Mouse (Mus musculus) limb, embryonic 12.5 days (tissue): Measurements from ENCODE around the gene Swsap1. TPM values are rescaled to one million over a fixed set of nuclear protein-coding genes. Genes with fewer than 3 reads are reported as not detected.

Experiments
- ATAC-seq: fragments of 200-750 bp; cut with Nextera tagmentation; 2 replicates; pipeline ENCODE4 v1.8.0; 2017; ENCODE audit warnings: low read depth, moderate TSS enrichment; ENCODE audit not compliant: insufficient number of reproducible peaks, insufficient read depth, low FRiP score, low TSS enrichment
- H3K27ac ChIP-seq: fragments of 300-500 bp; sonication (generic); 2 replicates; pipeline ENCODE4 v1.5.1; 2016; ENCODE audit warnings: mild to moderate bottlenecking, moderate library complexity
- H3K27me3 ChIP-seq: fragments of 300-500 bp; sonication (generic); 2 replicates; pipeline ENCODE4 v1.6.1; 2016; ENCODE audit warnings: mild to moderate bottlenecking, moderate library complexity
- H3K36me3 ChIP-seq: fragments of 300-500 bp; sonication (generic); 2 replicates; pipeline ENCODE4 v1.6.1; 2016; ENCODE audit warnings: mild to moderate bottlenecking, moderate library complexity
- H3K4me1 ChIP-seq: fragments of 300-500 bp; sonication (generic); replicated peaks from 2 replicates; pipeline ENCODE4 v1.6.1; 2016
- H3K4me2 ChIP-seq: fragments of 300-500 bp; sonication (generic); 2 replicates; pipeline ENCODE4 v1.6.1; 2016; ENCODE audit warnings: mild to moderate bottlenecking, moderate library complexity
- H3K4me3 ChIP-seq: fragments of 300-500 bp; sonication (generic); replicated peaks from 2 replicates; pipeline ENCODE4 v1.5.1; 2016; ENCODE audit warnings: mild to moderate bottlenecking
- H3K9ac ChIP-seq: fragments of 300-500 bp; sonication (generic); replicated peaks from 2 replicates; pipeline ENCODE4 v1.6.1; 2016; ENCODE audit warnings: mild to moderate bottlenecking, moderate library complexity
- H3K9me3 ChIP-seq: fragments of 300-500 bp; sonication (generic); 2 replicates; pipeline ENCODE4 v1.6.1; 2016; ENCODE audit warnings: mild to moderate bottlenecking, moderate library complexity
- WGBS: fragments of 180-500 bp; shearing (Covaris S2); methylation state at CpG from one replicate; pipeline ENCODE4 v1.1.7; 2016; 5-methylcytosine and 5-hydroxymethylcytosine counted together
- polyA plus RNA-seq: library from polyadenylated mRNA; unstranded; fragments of >200 nt; fragmentation: Nextera tagmentation; extraction: Ambion mirVana; gene quantifications from 2 replicates; pipeline ENCODE4 v1.2.1, GENCODE M21; 2016

Gene Swsap1
- polyA plus RNA-seq, 1 experiment from 2014 or later: 7.4 TPM

DNA sequence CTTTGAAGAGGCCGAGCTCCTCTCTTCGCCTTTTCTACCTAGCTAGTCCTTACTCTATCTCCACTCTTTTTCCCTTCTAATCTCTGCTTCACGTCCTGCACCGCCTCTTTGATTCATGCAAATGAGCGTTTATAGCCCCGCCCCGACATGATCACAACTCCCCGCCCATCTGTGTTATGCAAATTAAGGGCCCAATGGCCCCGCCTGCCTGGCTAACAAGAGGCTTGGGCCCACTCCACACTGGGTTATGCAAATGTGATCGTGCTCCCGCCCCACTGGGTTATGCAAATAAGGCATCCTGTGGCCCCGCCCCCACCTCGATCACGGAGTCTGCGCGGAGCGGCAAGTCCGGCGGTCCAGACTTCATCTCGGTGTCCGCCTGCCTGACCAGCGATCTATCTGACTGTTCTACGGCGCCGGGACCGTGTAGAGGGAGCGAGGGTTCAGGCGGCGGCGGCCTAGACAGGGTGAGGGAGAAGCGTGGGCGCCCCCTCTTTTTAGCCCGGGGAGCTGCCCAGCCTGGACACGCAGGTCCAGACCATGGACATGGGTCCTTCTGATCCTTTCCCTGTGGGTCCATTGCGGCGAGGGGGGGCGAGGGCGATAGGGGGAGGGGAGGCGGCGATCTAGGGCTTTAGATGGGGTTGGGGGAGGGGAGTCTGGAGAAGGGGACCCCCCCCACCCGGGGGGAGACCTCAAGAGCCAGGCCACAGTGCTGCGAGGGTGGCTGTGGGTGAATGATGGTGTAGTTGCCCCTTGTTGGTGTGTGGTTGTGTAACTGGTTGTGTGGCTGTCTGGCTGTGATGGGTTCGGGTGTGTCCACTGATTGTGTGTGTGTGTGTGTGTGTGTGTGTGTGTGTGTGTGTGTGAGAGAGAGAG, 18.6 kb upstream of the Swsap1 start, which contains the start of gene Plppr2:
Gene Plppr2, plus strand, starts transcription at position 342 of the 879 bp plus-strand sequence.
- peak within 1 kb of the TSS; percentile 68 for H3K4me2 ChIP-seq
- WGBS: 3% methylated on average over 43 of the region's 43 CpGs

DNA sequence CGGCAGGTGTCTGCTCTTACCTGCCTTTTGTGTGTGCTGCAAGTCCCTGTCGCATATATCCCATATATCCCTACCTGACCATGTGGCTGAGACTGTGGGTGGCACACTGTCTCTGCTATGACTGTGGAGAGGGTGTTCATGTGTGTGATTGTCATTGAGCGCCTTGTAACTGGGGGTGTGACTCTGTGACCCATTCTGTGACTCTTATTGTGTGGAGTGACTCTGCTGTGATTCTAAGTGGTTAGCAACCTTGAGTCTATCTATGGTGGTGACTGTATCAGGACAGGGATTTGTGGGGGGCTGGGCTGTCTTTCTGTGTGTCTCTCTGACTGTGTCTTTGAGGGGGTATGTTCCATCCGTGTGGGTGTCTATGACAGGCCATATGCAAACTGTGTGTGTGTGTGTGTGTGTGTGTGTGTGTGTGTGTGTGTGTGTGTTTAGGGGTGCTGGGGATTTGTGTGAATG, 17.8 kb upstream of the Swsap1 start:
- WGBS: 80% methylated on average over 4 of the region's 4 CpGs
- Histone ChIP-seq H3K27ac (no peak overlapping the region), H3K4me3 (peak overlapping the region; percentile 52), H3K36me3 (peaks cover 3% of the 10 kb centered on the region; the same call in 1 of the 2 replicates), H3K9ac (peak overlapping the region; percentile 63; the same call in 1 of the 2 replicates), H3K4me2 (peak overlapping the region; percentile 68), H3K9me3 (no peaks in the 10 kb centered on the region), H3K27me3 (peaks cover 3% of the 10 kb centered on the region; the same call in 1 of the 2 replicates), H3K4me1 (no peaks in the 10 kb centered on the region; the same call in 1 of the 2 replicates)
- ATAC-seq: no peak

More for the DNA sequence above, 18.6 kb upstream of the Swsap1 start, which contains the start of gene Plppr2:
- peak within 1 kb of the TSS; percentile 63 for H3K9ac ChIP-seq
- no peaks in the 10 kb centered on the region for H3K9me3 ChIP-seq
- peaks cover 5% of the 10 kb centered on the region; the same call in 1 of the 2 replicates for H3K27me3 ChIP-seq
- no peaks in the 10 kb centered on the region; the same call in 1 of the 2 replicates for H3K4me1 ChIP-seq
- H3K4me3 ChIP-seq: peak within 1 kb of the TSS; percentile 52
- H3K36me3 ChIP-seq: peaks cover 3% of the 10 kb centered on the region; the same call in 1 of the 2 replicates
- no peak within 1 kb of the TSS for H3K27ac ChIP-seq
- ATAC-seq: peak; percentile 95

DNA sequence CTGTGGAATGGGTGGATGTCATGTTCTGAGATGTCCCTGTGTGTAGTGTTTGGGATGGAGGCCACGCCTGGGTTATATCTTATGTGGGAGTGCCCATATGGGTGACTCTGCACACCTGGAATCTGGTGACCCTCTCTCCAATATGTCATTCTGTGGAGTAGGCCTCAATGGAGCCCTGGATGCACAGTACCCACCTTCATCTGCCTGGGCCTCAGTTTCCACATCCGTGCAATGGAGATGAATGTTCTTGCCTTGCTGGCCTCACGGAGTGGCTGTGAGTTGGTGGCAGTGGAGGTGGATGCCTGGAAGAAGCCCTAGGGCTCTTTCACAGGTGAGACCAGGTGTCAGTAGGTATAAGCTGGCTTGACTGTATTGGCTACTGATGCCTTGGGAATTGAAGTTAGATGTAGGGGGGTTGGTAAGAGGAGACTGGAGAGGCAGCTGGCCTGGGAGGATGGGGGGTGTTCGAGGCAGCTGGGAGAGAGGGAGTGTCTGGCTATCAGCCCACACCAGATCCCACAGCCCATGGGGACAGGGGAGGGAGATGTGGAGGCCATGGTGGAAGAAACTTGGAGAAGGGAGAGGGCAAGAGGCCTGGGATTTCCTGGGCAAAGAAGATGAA, 17.2 kb upstream of the Swsap1 start:
- Histone ChIP-seq H3K9ac (no peak overlapping the region), H3K27me3 (peaks cover 4% of the 10 kb centered on the region), H3K4me2 (no peak overlapping the region), H3K4me3 (no peak overlapping the region), H3K27ac (no peak overlapping the region), H3K9me3 (no peaks in the 10 kb centered on the region), H3K36me3 (peaks cover 3% of the 10 kb centered on the region; the same call in 1 of the 2 replicates), H3K4me1 (no peaks in the 10 kb centered on the region; the same call in 1 of the 2 replicates)
- no peak for ATAC-seq
- 86% methylated on average over 4 of the region's 4 CpGs for WGBS

DNA sequence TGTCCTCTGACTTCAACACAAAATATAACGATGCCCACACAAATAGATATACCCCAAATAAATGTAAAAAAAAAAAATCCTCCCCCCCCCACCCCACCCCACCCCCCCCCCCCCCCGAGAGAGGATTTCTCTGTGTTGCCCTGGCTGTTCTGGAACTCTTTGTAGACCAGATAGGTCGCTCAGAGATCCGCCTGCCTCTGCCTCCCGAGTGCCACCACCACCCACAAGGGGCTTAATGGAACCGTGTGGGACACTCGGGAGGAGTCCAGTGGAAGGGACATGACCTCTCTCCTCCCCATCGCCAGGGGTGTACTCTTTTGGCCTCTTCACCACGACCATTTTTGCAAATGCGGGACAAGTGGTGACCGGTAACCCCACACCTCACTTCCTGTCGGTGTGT, 12.5 kb upstream of the Swsap1 start:
- no peak for ATAC-seq
- Histone ChIP-seq H3K36me3 (peaks cover 3% of the 10 kb centered on the region; the same call in 1 of the 2 replicates), H3K27ac (no peak overlapping the region), H3K4me1 (peaks cover 8% of the 10 kb centered on the region), H3K4me3 (no peak overlapping the region), H3K9ac (no peak overlapping the region), H3K27me3 (peaks cover 48% of the 10 kb centered on the region), H3K4me2 (no peak overlapping the region), H3K9me3 (no peaks in the 10 kb centered on the region)
- WGBS: 75% methylated on average over 12 of the region's 12 CpGs

DNA sequence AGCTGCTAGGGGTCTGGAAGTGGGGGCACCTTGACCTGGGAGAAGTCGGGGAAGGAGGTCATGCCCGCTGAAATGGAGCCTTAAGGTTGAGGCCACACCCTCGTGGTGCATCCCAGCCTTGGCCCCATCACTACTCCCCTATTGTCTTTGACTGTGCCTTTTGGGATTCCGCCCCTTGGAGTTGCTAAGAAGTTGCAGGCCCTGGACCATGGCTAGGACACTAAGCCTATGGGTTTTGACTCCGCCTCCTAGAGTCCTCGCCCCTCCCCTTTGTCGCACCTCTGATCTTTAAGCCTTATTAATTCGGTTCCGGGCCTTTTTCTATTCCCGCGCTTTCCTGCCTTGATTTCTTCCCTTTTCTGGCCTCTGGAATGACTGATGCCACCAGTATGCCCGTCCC, 11.9 kb upstream of the Swsap1 start:
- Histone ChIP-seq H3K36me3 (peaks cover 3% of the 10 kb centered on the region; the same call in 1 of the 2 replicates), H3K9me3 (no peaks in the 10 kb centered on the region), H3K9ac (no peak overlapping the region), H3K4me2 (no peak overlapping the region), H3K27ac (no peak overlapping the region), H3K4me1 (peaks cover 8% of the 10 kb centered on the region), H3K4me3 (no peak overlapping the region), H3K27me3 (peaks cover 54% of the 10 kb centered on the region)
- 40% methylated on average over 12 of the region's 12 CpGs for WGBS
- no peak for ATAC-seq

DNA sequence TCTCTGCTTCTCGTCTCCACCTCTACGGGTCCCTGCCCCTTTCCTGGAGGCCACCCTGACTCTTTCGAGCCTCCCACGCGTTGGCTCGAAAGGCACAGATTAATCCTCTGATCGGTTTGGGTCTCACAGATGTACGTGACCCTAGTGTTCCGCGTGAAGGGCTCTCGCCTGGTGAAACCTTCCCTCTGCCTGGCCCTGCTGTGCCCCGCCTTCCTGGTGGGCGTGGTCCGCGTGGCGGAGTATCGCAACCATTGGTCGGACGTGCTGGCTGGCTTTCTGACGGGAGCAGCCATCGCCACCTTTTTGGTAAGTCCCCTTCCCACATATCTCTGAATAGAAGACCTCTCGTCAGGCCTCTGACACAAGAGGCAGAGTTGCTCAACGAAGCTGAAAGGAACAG, 11.3 kb upstream of the Swsap1 start:
- no peak overlapping the region for H3K27ac ChIP-seq
- H3K9me3 ChIP-seq: no peaks in the 10 kb centered on the region
- H3K4me2 ChIP-seq: peak overlapping the region; percentile 35; the same call in 1 of the 2 replicates
- peaks cover 3% of the 10 kb centered on the region; the same call in 1 of the 2 replicates for H3K36me3 ChIP-seq
- no peak for ATAC-seq
- 14% methylated on average over 23 of the region's 23 CpGs for WGBS
- H3K9ac ChIP-seq: no peak overlapping the region
- peaks cover 61% of the 10 kb centered on the region for H3K27me3 ChIP-seq
- peaks cover 8% of the 10 kb centered on the region for H3K4me1 ChIP-seq
- H3K4me3 ChIP-seq: no peak overlapping the region

DNA sequence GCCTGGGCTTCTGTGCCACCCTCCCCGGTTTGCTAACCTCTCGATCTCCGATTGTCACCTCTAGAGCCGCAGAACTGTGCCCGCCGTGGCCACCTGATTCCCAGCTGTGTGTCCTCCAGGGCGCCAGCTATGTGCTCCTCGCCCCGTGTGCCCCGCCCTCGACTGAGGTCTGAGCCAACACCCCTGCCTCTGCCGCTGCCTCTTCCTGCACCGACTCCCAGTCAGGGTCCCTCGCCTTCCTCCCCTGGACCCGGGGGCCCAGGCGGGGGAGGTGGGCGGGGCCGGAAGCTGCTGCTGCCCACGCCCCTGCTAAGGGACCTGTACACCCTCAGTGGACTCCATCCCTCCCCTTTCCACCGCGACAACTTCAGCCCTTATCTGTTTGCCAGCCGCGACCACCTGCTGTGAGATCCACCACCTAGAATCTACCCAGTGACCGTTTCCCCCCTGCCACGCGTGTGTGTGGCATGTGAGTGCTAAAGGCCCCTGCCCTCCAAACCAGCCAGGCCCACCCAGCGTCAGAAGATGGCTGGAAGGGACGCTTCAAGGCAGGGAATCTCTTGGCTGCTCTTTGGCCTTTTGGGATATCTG, 7.9 kb upstream of the Swsap1 start:
- H3K4me3 ChIP-seq: no peak overlapping the region; the same call in 1 of the 2 replicates
- peaks cover 8% of the 10 kb centered on the region for H3K4me1 ChIP-seq
- no peak overlapping the region for H3K27ac ChIP-seq
- WGBS: 4% methylated on average over 28 of the region's 28 CpGs
- no peak overlapping the region for H3K9ac ChIP-seq
- peak overlapping the region; percentile 39 for H3K4me2 ChIP-seq
- H3K27me3 ChIP-seq: peaks cover 65% of the 10 kb centered on the region
- H3K9me3 ChIP-seq: no peaks in the 10 kb centered on the region
- ATAC-seq: no peak
- H3K36me3 ChIP-seq: no peaks in the 10 kb centered on the region

DNA sequence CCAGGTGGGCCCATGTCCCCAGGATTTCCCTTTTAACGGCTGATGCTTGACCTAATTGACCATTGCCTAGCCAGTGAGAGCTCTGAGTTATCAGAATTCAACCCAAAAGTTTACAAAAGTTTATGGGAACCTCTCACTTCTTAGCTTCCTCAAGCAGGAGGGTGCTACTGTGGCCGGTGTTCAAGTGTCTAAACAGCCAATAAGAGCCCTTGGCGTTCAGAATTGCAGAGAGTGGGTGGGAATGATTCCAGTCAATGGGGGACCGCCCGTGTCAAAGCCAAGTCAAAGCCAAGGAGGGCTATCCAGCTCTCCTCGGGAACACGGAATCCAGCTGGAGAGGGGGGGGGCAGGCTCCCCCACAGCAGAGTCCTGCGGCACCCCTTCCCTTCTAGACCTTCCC, 7.4 kb upstream of the Swsap1 start:
- no peak for ATAC-seq
- Histone ChIP-seq H3K9me3 (no peaks in the 10 kb centered on the region), H3K4me2 (no peak overlapping the region), H3K4me3 (no peak overlapping the region), H3K4me1 (peaks cover 8% of the 10 kb centered on the region), H3K27me3 (peaks cover 63% of the 10 kb centered on the region), H3K36me3 (no peaks in the 10 kb centered on the region), H3K27ac (no peak overlapping the region), H3K9ac (no peak overlapping the region)
- 49% methylated on average over 8 of the region's 8 CpGs for WGBS

DNA sequence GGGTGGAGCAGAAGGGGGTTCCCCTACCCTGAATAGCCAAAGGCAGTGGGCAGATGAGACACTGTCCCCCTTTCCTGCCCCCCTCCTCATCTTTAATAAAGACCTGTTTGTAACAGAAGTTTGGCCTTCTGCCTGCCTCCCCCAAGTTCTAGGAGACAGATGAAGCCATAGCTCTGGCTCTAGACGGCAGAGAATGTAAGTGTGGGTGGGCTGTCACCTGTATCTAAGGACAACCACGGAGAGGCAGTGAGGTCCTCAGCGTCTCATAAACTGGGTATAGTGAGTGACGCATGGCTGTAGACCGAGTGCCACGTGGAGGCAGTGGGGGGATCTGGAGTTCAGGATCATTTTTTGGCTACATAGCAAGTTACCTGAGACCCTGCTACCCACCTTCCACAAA, 6.8 kb upstream of the Swsap1 start:
- peaks cover 8% of the 10 kb centered on the region for H3K4me1 ChIP-seq
- 68% methylated on average over 6 of the region's 6 CpGs for WGBS
- no peak overlapping the region for H3K27ac ChIP-seq
- H3K9ac ChIP-seq: no peak overlapping the region
- H3K36me3 ChIP-seq: no peaks in the 10 kb centered on the region
- H3K4me3 ChIP-seq: no peak overlapping the region
- no peak for ATAC-seq
- no peak overlapping the region for H3K4me2 ChIP-seq
- H3K9me3 ChIP-seq: no peaks in the 10 kb centered on the region
- H3K27me3 ChIP-seq: peaks cover 57% of the 10 kb centered on the region

DNA sequence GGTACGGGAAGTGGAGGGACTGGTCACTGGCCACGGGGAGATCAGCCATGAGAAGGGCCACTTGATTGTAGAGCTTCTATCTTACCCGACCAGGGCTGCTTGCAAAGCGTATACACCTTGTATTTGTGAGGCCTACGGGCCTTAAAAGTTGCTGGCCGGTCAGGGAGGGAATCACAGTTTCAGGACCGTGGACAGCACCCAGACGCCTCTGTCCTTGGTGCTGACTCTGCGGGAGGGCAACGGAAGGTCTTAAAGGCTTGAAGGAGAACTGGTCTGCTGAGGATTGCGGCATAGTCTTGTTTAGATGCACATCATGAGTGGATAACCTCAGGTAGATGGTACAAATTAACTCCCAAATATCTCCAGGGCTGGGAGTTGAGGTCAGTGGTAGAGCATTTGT, 5.2 kb upstream of the Swsap1 start:
- no peaks in the 10 kb centered on the region for H3K36me3 ChIP-seq
- H3K9ac ChIP-seq: no peak overlapping the region
- ATAC-seq: no peak
- H3K4me3 ChIP-seq: no peak overlapping the region
- H3K27ac ChIP-seq: no peak overlapping the region
- no peaks in the 10 kb centered on the region for H3K9me3 ChIP-seq
- WGBS: 17% methylated on average over 11 of the region's 11 CpGs
- H3K4me2 ChIP-seq: no peak overlapping the region
- H3K27me3 ChIP-seq: peaks cover 43% of the 10 kb centered on the region
- peaks cover 8% of the 10 kb centered on the region for H3K4me1 ChIP-seq

DNA sequence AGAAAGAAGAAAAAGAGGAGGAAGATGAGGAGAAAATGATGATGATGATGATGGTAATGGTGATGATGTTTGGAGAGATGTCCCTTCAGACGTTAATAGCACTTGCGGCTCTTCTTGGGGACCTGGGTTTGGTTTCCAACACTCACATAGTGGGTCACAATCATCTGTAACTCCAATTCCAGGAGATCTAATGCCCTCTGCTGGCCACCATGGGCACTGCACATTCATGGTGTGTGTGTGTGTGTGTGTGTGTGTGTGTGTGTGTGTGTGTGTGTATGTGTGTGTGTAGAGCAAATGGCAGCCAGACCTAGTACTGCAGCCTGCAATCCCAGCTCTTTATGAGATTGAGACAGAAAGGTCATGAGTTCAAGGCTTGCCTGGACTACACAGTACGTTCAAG, 3.6 kb upstream of the Swsap1 start:
- Histone ChIP-seq H3K27ac (no peak overlapping the region), H3K4me3 (no peak overlapping the region), H3K9ac (no peak overlapping the region), H3K36me3 (no peaks in the 10 kb centered on the region), H3K27me3 (peaks cover 27% of the 10 kb centered on the region), H3K4me1 (peaks cover 14% of the 10 kb centered on the region), H3K9me3 (no peaks in the 10 kb centered on the region), H3K4me2 (no peak overlapping the region)
- ATAC-seq: no peak
- 78% methylated on average over 3 of the region's 3 CpGs for WGBS
